Mouse (Mus musculus): ENCODE results near the gene Pid1.
A peak's percentile ranks its signal among the peaks of the same experiment; 100 is the strongest.
"Not testable (repeated sequence)": the region's sequence is repeated elsewhere in the genome, so short reads cannot be mapped to it uniquely, and the experiment has no call there.

Gene Pid1

GRCm38 (mm10) chr1:84382064-84382463 lies 18.1 kb upstream of the Pid1 start:
- Histone ChIP-seq H3K27me3 (ENCODE audit: control insufficient read depth, insufficient read depth, low read length, poor library complexity, severe bottlenecking) (no peaks in the 10 kb centered on the region), H3K36me3 (ENCODE audit: control insufficient read depth, insufficient read depth, low read length, poor library complexity, severe bottlenecking) (no peaks in the 10 kb centered on the region)
- no peak for DNase-seq (ENCODE audit: low read depth, low spot score)

- no peaks in the 10 kb centered on the region for H3K27me3 ChIP-seq (ENCODE audit: control insufficient read depth, insufficient read depth, low read length, poor library complexity, severe bottlenecking)
- no peak for DNase-seq (ENCODE audit: low read depth, low spot score)
- no peaks in the 10 kb centered on the region for H3K36me3 ChIP-seq (ENCODE audit: control insufficient read depth, insufficient read depth, low read length, poor library complexity, severe bottlenecking)
Observed at GRCm38 (mm10) chr1:84380895-84381294, 16.9 kb upstream of the Pid1 start.

GRCm38 (mm10) chr1:84367733-84368132 lies 3.8 kb upstream of the Pid1 start:
- DNase-seq (ENCODE audit: low read depth, low spot score) = no peak
- Histone ChIP-seq H3K36me3 (ENCODE audit: control insufficient read depth, insufficient read depth, low read length, poor library complexity, severe bottlenecking) (no peaks in the 10 kb centered on the region), H3K27me3 (ENCODE audit: control insufficient read depth, insufficient read depth, low read length, poor library complexity, severe bottlenecking) (no peaks in the 10 kb centered on the region)

- no peak for DNase-seq (ENCODE audit: low read depth, low spot score)
- no peaks in the 10 kb centered on the region for H3K36me3 ChIP-seq (ENCODE audit: control insufficient read depth, insufficient read depth, low read length, poor library complexity, severe bottlenecking)
- no peaks in the 10 kb centered on the region for H3K27me3 ChIP-seq (ENCODE audit: control insufficient read depth, insufficient read depth, low read length, poor library complexity, severe bottlenecking)
Observed at GRCm38 (mm10) chr1:84366553-84366952, 2.6 kb upstream of the Pid1 start.

GRCm38 (mm10) chr1:84362709-84363617 lies 1.0 kb downstream of the Pid1 start:
- H3K36me3 ChIP-seq (ENCODE audit: control insufficient read depth, insufficient read depth, low read length, poor library complexity, severe bottlenecking) = no peaks in the 10 kb centered on the region
- DNase-seq (ENCODE audit: low read depth, low spot score) = no peak
- no peaks in the 10 kb centered on the region for H3K27me3 ChIP-seq (ENCODE audit: control insufficient read depth, insufficient read depth, low read length, poor library complexity, severe bottlenecking)

- H3K27me3 ChIP-seq (ENCODE audit: control insufficient read depth, insufficient read depth, low read length, poor library complexity, severe bottlenecking) = no peaks in the 10 kb centered on the region
- H3K36me3 ChIP-seq (ENCODE audit: control insufficient read depth, insufficient read depth, low read length, poor library complexity, severe bottlenecking) = no peaks in the 10 kb centered on the region
- DNase-seq (ENCODE audit: low read depth, low spot score) = no peak
Observed at GRCm38 (mm10) chr1:84362209-84362608, 1.8 kb downstream of the Pid1 start.

- H3K36me3 ChIP-seq (ENCODE audit: control insufficient read depth, insufficient read depth, low read length, poor library complexity, severe bottlenecking) = no peaks in the 10 kb centered on the region
- DNase-seq (ENCODE audit: low read depth, low spot score) = no peak
- no peaks in the 10 kb centered on the region for H3K27me3 ChIP-seq (ENCODE audit: control insufficient read depth, insufficient read depth, low read length, poor library complexity, severe bottlenecking)
Observed at GRCm38 (mm10) chr1:84361389-84361788, 2.6 kb downstream of the Pid1 start.

GRCm38 (mm10) chr1:84359611-84360500 lies 4.1 kb downstream of the Pid1 start:
- H3K36me3 ChIP-seq (ENCODE audit: control insufficient read depth, insufficient read depth, low read length, poor library complexity, severe bottlenecking) = no peaks in the 10 kb centered on the region
- DNase-seq (ENCODE audit: low read depth, low spot score) = no peak
- no peaks in the 10 kb centered on the region for H3K27me3 ChIP-seq (ENCODE audit: control insufficient read depth, insufficient read depth, low read length, poor library complexity, severe bottlenecking)

- no peak for DNase-seq (ENCODE audit: low read depth, low spot score)
- H3K27me3 ChIP-seq (ENCODE audit: control insufficient read depth, insufficient read depth, low read length, poor library complexity, severe bottlenecking) = no peaks in the 10 kb centered on the region
- no peaks in the 10 kb centered on the region for H3K36me3 ChIP-seq (ENCODE audit: control insufficient read depth, insufficient read depth, low read length, poor library complexity, severe bottlenecking)
Observed at GRCm38 (mm10) chr1:84357216-84357615, 6.8 kb downstream of the Pid1 start.

- peak; percentile 6 for DNase-seq (ENCODE audit: low read depth, low spot score)
- no peaks in the 10 kb centered on the region for H3K27me3 ChIP-seq (ENCODE audit: control insufficient read depth, insufficient read depth, low read length, poor library complexity, severe bottlenecking)
Observed at GRCm38 (mm10) chr1:84350262-84350661, 13.7 kb downstream of the Pid1 start.

GRCm38 (mm10) chr1:84347796-84348476 lies 16.0 kb downstream of the Pid1 start:
- no peaks in the 10 kb centered on the region for H3K36me3 ChIP-seq (ENCODE audit: control insufficient read depth, insufficient read depth, low read length, poor library complexity, severe bottlenecking)
- no peaks in the 10 kb centered on the region for H3K27me3 ChIP-seq (ENCODE audit: control insufficient read depth, insufficient read depth, low read length, poor library complexity, severe bottlenecking)
- DNase-seq (ENCODE audit: low read depth, low spot score) = no peak

More at GRCm38 (mm10) chr1:84350262-84350661, 13.7 kb downstream of the Pid1 start:
- no peaks in the 10 kb centered on the region for H3K36me3 ChIP-seq (ENCODE audit: control insufficient read depth, insufficient read depth, low read length, poor library complexity, severe bottlenecking)

GRCm38 (mm10) chr1:84332797-84333196 lies 31.2 kb downstream of the Pid1 start:
- DNase-seq (ENCODE audit: low read depth, low spot score); H3K27me3 ChIP-seq (ENCODE audit: control insufficient read depth, insufficient read depth, low read length, poor library complexity, severe bottlenecking); H3K36me3 ChIP-seq (ENCODE audit: control insufficient read depth, insufficient read depth, low read length, poor library complexity, severe bottlenecking): not testable (repeated sequence)

GRCm38 (mm10) chr1:84331861-84332260 lies 32.1 kb downstream of the Pid1 start:
- not testable (repeated sequence) for DNase-seq (ENCODE audit: low read depth, low spot score); H3K36me3 ChIP-seq (ENCODE audit: control insufficient read depth, insufficient read depth, low read length, poor library complexity, severe bottlenecking); H3K27me3 ChIP-seq (ENCODE audit: control insufficient read depth, insufficient read depth, low read length, poor library complexity, severe bottlenecking)

- no peak for DNase-seq (ENCODE audit: low read depth, low spot score)
- Histone ChIP-seq H3K27me3 (ENCODE audit: control insufficient read depth, insufficient read depth, low read length, poor library complexity, severe bottlenecking) (no peaks in the 10 kb centered on the region; the same call in 1 of the 2 replicates), H3K36me3 (ENCODE audit: control insufficient read depth, insufficient read depth, low read length, poor library complexity, severe bottlenecking) (no peaks in the 10 kb centered on the region)
Observed at GRCm38 (mm10) chr1:84325309-84325708, 38.7 kb downstream of the Pid1 start.

Data from splenic B cell, adult 2 months (primary cell).